Mouse (Mus musculus) forebrain, embryonic 11.5 days (tissue): ENCODE results near the gene C87499. TPM values are rescaled to one million over a fixed set of nuclear protein-coding genes. Genes with fewer than 3 reads are reported as not detected.

Source experiments
- ATAC-seq: fragments of 200-750 bp; cut with Nextera tagmentation; replicated peaks from 2 replicates; pipeline ENCODE4 v1.8.0; 2017; ENCODE audit warnings: moderate TSS enrichment; ENCODE audit not compliant: low FRiP score
- DNase-seq: peaks from one replicate; pipeline ENCODE4 v3.0.0-alpha.2; 2017; ENCODE audit warnings: low spot score
- H3K27ac ChIP-seq: fragments of 300-500 bp; sonication (generic); 2 replicates; pipeline ENCODE4 v1.5.1; 2014; ENCODE audit warnings: low read depth, low read length
- H3K27me3 ChIP-seq: fragments of 300-500 bp; sonication (generic); 2 replicates; pipeline ENCODE4 v1.6.1; 2014; ENCODE audit warnings: mild to moderate bottlenecking, low read length, mixed read lengths; ENCODE audit not compliant: control insufficient read depth, insufficient read depth
- H3K36me3 ChIP-seq: fragments of 300-500 bp; sonication (generic); 2 replicates; pipeline ENCODE4 v1.6.1; 2014; ENCODE audit warnings: mild to moderate bottlenecking, low read length, moderate library complexity, mixed read lengths; ENCODE audit not compliant: control insufficient read depth, insufficient read depth
- H3K4me1 ChIP-seq: fragments of 300-500 bp; sonication (generic); replicated peaks from 2 replicates; pipeline ENCODE4 v1.6.1; 2014; ENCODE audit warnings: low read length, mixed read lengths; ENCODE audit not compliant: control insufficient read depth, insufficient read depth
- H3K4me2 ChIP-seq: fragments of 300-500 bp; sonication (generic); 2 replicates; pipeline ENCODE4 v1.6.1; 2014; ENCODE audit warnings: low read depth, mild to moderate bottlenecking, low read length, moderate library complexity, mixed read lengths; ENCODE audit not compliant: severe bottlenecking
- H3K4me3 ChIP-seq: fragments of 300-500 bp; sonication (generic); 2 replicates; pipeline ENCODE4 v1.5.1; 2014; ENCODE audit warnings: low read depth, low read length
- H3K9ac ChIP-seq: fragments of 300-500 bp; sonication (generic); 2 replicates; pipeline ENCODE4 v1.6.1; 2014; ENCODE audit warnings: low read length
- H3K9me3 ChIP-seq: fragments of 300-500 bp; sonication (generic); 2 replicates; pipeline ENCODE4 v1.6.1; 2016; ENCODE audit warnings: low read length, mixed read lengths; ENCODE audit not compliant: control insufficient read depth
- WGBS: fragments of 180-500 bp; shearing (Covaris S2); extraction: QIAGEN DNeasy Blood & Tissue Kit; methylation state at CpG from one replicate; pipeline ENCODE4 v1.1.7; 2014; 5-methylcytosine and 5-hydroxymethylcytosine counted together
- polyA plus RNA-seq: library from polyadenylated mRNA; unstranded; fragments of >200 nt; fragmentation: Nextera tagmentation; extraction: Ambion mirVana; gene quantifications from 2 replicates; pipeline ENCODE4 v1.2.1, GENCODE M21; 2014

C87499 gene
- not detected in 2 replicates for polyA plus RNA-seq

GRCm38 (mm10) chr4:88634311-88634710, at the start of gene C87499:
Gene C87499, minus strand, starts transcription at chr4:88634411.
- H3K4me1 ChIP-seq = no peaks in the 10 kb centered on the region
- 91% methylated on average over 4 of the region's 4 CpGs for WGBS
- no peaks in the 10 kb centered on the region for H3K36me3 ChIP-seq
- H3K9me3 ChIP-seq = no peaks in the 10 kb centered on the region
- DNase-seq (no peak), ATAC-seq (no peak)
- no peak within 1 kb of the TSS for H3K9ac ChIP-seq
- no peak within 1 kb of the TSS for H3K4me3 ChIP-seq
- H3K27me3 ChIP-seq = no peaks in the 10 kb centered on the region
- H3K27ac ChIP-seq = no peak within 1 kb of the TSS
- H3K4me2 ChIP-seq = no peak within 1 kb of the TSS

GRCm38 (mm10) chr4:88683812-88684211, 49.6 kb upstream of the C87499 start, which contains the start of gene Ifna2:
Gene Ifna2, minus strand, starts transcription at chr4:88683912.
- Histone ChIP-seq H3K4me2 (no peak within 1 kb of the TSS), H3K9me3 (no peaks in the 10 kb centered on the region), H3K9ac (no peak within 1 kb of the TSS), H3K36me3 (no peaks in the 10 kb centered on the region), H3K4me1 (no peaks in the 10 kb centered on the region), H3K4me3 (no peak within 1 kb of the TSS), H3K27me3 (no peaks in the 10 kb centered on the region), H3K27ac (no peak within 1 kb of the TSS)
- no peak for DNase-seq
- no peak for ATAC-seq
- WGBS = 93% methylated on average over 1 of the region's 1 CpGs

- Histone ChIP-seq H3K36me3 (no peaks in the 10 kb centered on the region), H3K9ac (no peak overlapping the region), H3K27me3 (no peaks in the 10 kb centered on the region), H3K9me3 (no peaks in the 10 kb centered on the region), H3K4me2 (no peak overlapping the region), H3K27ac (no peak overlapping the region), H3K4me1 (no peaks in the 10 kb centered on the region), H3K4me3 (no peak overlapping the region)
- ATAC-seq = no peak
- 80% methylated on average over 3 of the region's 3 CpGs for WGBS
- DNase-seq = no peak
Observed at GRCm38 (mm10) chr4:88681353-88681752, 47.1 kb upstream of the C87499 start.

GRCm38 (mm10) chr4:88680362-88680761, 46.2 kb upstream of the C87499 start:
- Histone ChIP-seq H3K4me3 (no peak overlapping the region), H3K4me1 (no peaks in the 10 kb centered on the region), H3K27me3 (no peaks in the 10 kb centered on the region), H3K36me3 (no peaks in the 10 kb centered on the region), H3K9me3 (no peaks in the 10 kb centered on the region), H3K4me2 (no peak overlapping the region), H3K27ac (no peak overlapping the region), H3K9ac (no peak overlapping the region)
- DNase-seq (no peak), ATAC-seq (no peak)
- 54% methylated on average over 8 of the region's 8 CpGs for WGBS

- 82% methylated on average over 1 of the region's 1 CpGs for WGBS
Observed at GRCm38 (mm10) chr4:88676824-88677223, 42.6 kb upstream of the C87499 start, which contains the start of gene Ifna16. Gene Ifna16, minus strand, starts transcription at chr4:88676924.

GRCm38 (mm10) chr4:88655461-88655860, 21.2 kb upstream of the C87499 start:
- H3K9ac ChIP-seq = no peak overlapping the region
- H3K4me3 ChIP-seq = no peak overlapping the region
- DNase-seq (no peak), ATAC-seq (no peak)
- H3K27me3 ChIP-seq = no peaks in the 10 kb centered on the region
- WGBS = 68% methylated on average over 1 of the region's 1 CpGs
- H3K27ac ChIP-seq = no peak overlapping the region
- H3K4me2 ChIP-seq = no peak overlapping the region
- no peaks in the 10 kb centered on the region for H3K4me1 ChIP-seq
- H3K36me3 ChIP-seq = no peaks in the 10 kb centered on the region
- H3K9me3 ChIP-seq = no peaks in the 10 kb centered on the region

More at GRCm38 (mm10) chr4:88676824-88677223, 42.6 kb upstream of the C87499 start, which contains the start of gene Ifna16:
- Histone ChIP-seq H3K4me1 (no peaks in the 10 kb centered on the region), H3K36me3 (no peaks in the 10 kb centered on the region), H3K9me3 (no peaks in the 10 kb centered on the region), H3K27ac (no peak within 1 kb of the TSS), H3K27me3 (no peaks in the 10 kb centered on the region), H3K4me2 (no peak within 1 kb of the TSS), H3K9ac (no peak within 1 kb of the TSS), H3K4me3 (no peak within 1 kb of the TSS)
- ATAC-seq = no peak
- DNase-seq = no peak

- Histone ChIP-seq H3K4me3 (no peak overlapping the region), H3K4me1 (no peaks in the 10 kb centered on the region), H3K27ac (no peak overlapping the region), H3K27me3 (no peaks in the 10 kb centered on the region), H3K9me3 (no peaks in the 10 kb centered on the region), H3K36me3 (no peaks in the 10 kb centered on the region), H3K4me2 (no peak overlapping the region), H3K9ac (no peak overlapping the region)
- ATAC-seq (no peak), DNase-seq (no peak)
- WGBS = 69% methylated on average over 3 of the region's 3 CpGs
Observed at GRCm38 (mm10) chr4:88653644-88654043, 19.4 kb upstream of the C87499 start.

GRCm38 (mm10) chr4:88644359-88644758, 10.1 kb upstream of the C87499 start, which contains the start of gene Ifna13:
Gene Ifna13, minus strand, starts transcription at chr4:88644459.
- no peak within 1 kb of the TSS for H3K9ac ChIP-seq
- DNase-seq (no peak), ATAC-seq (no peak)
- H3K4me3 ChIP-seq = no peak within 1 kb of the TSS
- no peak within 1 kb of the TSS for H3K4me2 ChIP-seq
- H3K27ac ChIP-seq = no peak within 1 kb of the TSS
- H3K9me3 ChIP-seq = no peaks in the 10 kb centered on the region
- no peaks in the 10 kb centered on the region for H3K4me1 ChIP-seq
- H3K27me3 ChIP-seq = no peaks in the 10 kb centered on the region
- H3K36me3 ChIP-seq = no peaks in the 10 kb centered on the region
- WGBS = 46% methylated on average over 2 of the region's 2 CpGs

- Histone ChIP-seq H3K4me2 (no peak overlapping the region), H3K27ac (no peak overlapping the region), H3K27me3 (no peaks in the 10 kb centered on the region), H3K4me3 (no peak overlapping the region), H3K9ac (no peak overlapping the region), H3K36me3 (no peaks in the 10 kb centered on the region), H3K4me1 (no peaks in the 10 kb centered on the region), H3K9me3 (no peaks in the 10 kb centered on the region)
- ATAC-seq (peak; percentile 18; the same call in 1 of the 2 replicates), DNase-seq (no peak)
- WGBS = 42% methylated on average over 2 of the region's 2 CpGs
Observed at GRCm38 (mm10) chr4:88642526-88642925, 8.3 kb upstream of the C87499 start.
